Mouse (Mus musculus) heart, adult 10 weeks (tissue): ENCODE measurements around the gene 1700024B05Rik. TPM values are rescaled to one million over a fixed set of nuclear protein-coding genes. Genes with fewer than 3 reads are reported as not detected.

ENCODE experiments used
- polyA plus RNA-seq: library from polyadenylated mRNA; stranded (reverse); fragments of 350-450 nt; fragmentation: Illumina TruSeq; extraction: RNeasy Lipid Tissue Mini Kit (QIAGEN cat#74804); gene quantifications from one replicate; pipeline ENCODE4 v1.2.3, GENCODE M21; 2014; ENCODE audit warnings: low read depth, low replicate concordance

1700024B05Rik gene
- not detected for polyA plus RNA-seq

DNA sequence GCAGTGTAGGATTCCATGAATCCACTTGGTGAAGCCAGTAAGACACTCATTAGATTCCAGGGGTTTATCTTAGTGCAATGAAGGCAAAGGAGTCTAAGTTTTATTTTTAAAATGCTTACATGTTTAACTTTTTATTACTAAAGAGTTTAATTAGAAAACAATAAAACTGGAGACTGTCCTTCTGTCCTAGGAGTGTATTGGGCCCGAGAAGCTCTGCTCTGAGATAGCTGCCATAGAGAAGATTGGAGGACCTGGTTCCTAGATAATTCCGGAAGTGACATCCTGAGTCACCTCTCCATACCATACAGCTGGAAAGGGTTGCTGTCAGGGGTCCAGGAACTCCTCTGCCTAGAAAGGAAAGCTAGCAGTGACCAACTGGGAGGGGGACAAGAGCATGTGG lies at the start of gene 1700024B05Rik:
1700024B05Rik (plus strand) TSS at position 301 of the 400 bp plus-strand sequence.

DNA sequence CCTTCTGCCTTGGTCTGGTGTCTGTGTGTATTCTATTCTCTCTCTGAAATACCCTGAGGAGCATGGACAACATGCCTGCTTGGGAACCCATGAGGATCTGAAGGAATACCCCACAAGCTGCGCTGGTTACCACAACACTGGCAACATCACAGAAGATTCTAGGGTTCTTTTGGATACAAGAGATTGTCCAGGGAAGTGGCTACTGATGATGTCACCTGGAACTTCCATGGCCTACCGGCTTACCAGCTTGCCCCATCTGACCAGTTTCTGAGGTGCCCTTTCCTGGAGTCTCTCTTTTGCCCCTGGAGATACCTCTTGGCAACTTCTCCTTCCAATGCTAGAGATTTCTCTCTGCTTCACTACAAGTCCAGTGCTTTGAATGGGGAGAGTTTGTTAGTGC lies 36.6 kb upstream of the 1700024B05Rik start, which contains the start of gene Gm7980:
Gm7980 (minus strand) TSS at position 101 of the 400 bp plus-strand sequence.

DNA sequence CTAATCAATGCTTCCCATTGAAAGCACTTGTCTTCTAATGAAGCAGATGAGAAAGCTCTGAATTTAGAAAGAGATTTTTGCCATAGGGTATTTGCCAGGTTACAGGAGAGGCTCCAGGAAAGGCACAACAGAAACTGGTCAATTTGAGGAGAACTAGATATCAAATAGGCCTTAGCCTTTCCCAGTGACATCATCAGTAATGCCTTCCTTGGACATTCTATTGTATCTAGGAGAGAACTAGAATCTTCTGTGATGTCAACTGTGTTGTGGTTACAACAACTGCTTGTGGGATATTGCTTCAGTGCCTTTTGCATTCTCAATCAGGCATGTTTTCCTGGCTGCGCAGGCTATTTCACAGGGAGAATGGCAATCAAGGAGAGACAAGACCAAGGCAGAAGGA lies 19.1 kb upstream of the 1700024B05Rik start, which contains the start of gene 1700049E17Rik1:
1700049E17Rik1 (plus strand) TSS at position 301 of the 400 bp plus-strand sequence.

DNA sequence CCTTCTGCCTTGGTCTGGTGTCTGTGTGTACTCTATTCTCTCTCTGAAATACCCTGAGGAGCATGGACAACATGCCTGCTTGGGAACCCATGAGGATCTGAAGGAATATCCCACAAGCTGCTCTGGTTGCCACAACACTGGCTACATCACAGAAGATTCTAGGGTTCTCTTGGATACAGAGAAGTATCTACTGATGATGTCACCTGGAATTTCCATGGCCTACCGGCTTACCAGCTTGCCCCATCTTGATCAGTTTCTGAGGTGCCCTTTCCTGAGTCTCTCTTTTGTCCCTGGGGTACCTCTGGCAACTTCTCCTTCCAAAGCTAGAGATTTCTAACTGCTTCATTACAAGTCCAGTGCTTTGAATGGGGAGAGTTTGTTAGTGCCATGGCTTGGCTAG lies 24.0 kb downstream of the 1700024B05Rik start, which contains the start of gene Gm6401:
Gm6401 (minus strand) TSS at position 101 of the 400 bp plus-strand sequence.

DNA sequence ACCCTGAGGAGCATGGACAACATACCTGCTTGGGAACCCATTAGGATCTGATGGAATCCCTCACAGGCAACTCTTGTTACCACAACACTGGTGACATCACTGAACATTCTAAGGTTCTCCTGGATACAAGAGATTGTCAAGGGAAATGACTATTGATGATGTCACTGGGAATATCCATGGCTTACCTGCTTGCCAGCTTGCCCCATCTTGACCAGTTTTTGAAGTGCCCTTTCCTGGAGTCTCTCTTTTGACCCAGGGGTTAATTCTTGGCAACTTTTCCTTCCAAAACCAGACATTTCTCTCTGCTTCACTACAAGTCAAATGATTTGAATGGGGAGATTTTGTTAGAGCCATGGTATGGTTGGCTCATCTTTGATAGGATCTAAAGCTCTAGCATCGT lies 39.4 kb downstream of the 1700024B05Rik start, which contains the start of gene Gm3543:
Gm3543 (minus strand) TSS at position 101 of the 400 bp plus-strand sequence.

Other genes with a start within 250 kb of the 1700024B05Rik start
- not detected for gene Gm8068, start 242.1 kb upstream of the 1700024B05Rik start, polyA plus RNA-seq
- gene Gm7929, start 193.4 kb upstream of the 1700024B05Rik start, polyA plus RNA-seq = not detected
- gene Gm47189, start 171.6 kb upstream of the 1700024B05Rik start, polyA plus RNA-seq = not detected
- gene Gm7980, start 36.7 kb upstream of the 1700024B05Rik start, polyA plus RNA-seq = not detected
- not detected for gene 1700049E17Rik1, start 19.0 kb upstream of the 1700024B05Rik start, polyA plus RNA-seq
- gene Gm6401, start 23.9 kb downstream of the 1700024B05Rik start, polyA plus RNA-seq = not detected
- not detected for gene Gm3543, start 39.3 kb downstream of the 1700024B05Rik start, polyA plus RNA-seq
- gene Gm7951, start 173.4 kb downstream of the 1700024B05Rik start, polyA plus RNA-seq = not detected
- gene Gm17027, start 218.6 kb downstream of the 1700024B05Rik start, polyA plus RNA-seq = not detected
- gene Gm3573, start 246.8 kb downstream of the 1700024B05Rik start, polyA plus RNA-seq = not detected